Mouse (Mus musculus) liver, adult (tissue): ENCODE measurements around the gene Abcc9.

Source experiments
- GATA4 ChIP-seq: IDR thresholded peaks from 2 replicates; pipeline ENCODE4 v1.6.1; 2014; ENCODE audit warnings: mild to moderate bottlenecking, low read length; ENCODE audit not compliant: insufficient replicate concordance

Gene Abcc9

DNA sequence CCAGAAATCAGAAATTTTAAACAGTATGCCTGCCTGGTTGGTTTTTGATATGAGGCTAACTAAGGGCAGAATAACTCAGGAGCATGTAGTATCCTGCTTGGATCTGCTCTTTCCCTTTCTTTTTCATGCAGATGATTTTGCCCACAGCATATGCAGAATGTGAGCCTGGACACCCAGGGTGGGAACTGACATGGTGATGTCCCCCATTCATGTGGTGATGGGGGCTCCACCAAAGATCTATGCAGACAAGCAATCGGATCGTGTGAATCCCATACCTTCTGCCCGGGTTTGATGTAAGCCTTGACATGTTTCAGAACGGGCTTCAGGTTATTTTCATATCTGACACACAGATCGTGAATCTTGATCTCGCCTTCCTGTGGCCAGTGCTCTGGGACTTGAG is 99.3 kb downstream of the Abcc9 start:
- no peak for TF ChIP-seq GATA4

GRCm38 (mm10) chr6:142578831-142579230 is 123.3 kb downstream of the Abcc9 start:
- TF ChIP-seq GATA4 = no peak

DNA sequence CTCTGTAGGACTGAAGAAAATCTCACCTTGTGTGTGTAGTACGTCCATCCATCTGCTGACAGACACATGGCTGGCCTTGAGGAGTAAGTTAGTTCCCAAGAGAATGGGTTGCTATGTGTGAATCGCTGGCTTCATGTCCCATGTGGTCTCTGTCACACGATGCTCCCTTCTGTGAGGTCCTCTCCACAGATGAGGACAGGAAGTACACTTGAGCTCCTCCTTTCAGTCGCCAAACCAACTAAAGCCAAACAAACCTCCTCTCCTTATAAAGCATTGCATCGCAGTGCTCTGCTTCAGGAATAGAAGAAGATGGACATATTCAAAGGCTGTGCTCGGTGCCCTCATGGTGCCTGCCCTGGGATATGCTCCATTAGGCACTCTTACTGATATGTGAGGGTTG is 124.3 kb downstream of the Abcc9 start:
- no peak for TF ChIP-seq GATA4

DNA sequence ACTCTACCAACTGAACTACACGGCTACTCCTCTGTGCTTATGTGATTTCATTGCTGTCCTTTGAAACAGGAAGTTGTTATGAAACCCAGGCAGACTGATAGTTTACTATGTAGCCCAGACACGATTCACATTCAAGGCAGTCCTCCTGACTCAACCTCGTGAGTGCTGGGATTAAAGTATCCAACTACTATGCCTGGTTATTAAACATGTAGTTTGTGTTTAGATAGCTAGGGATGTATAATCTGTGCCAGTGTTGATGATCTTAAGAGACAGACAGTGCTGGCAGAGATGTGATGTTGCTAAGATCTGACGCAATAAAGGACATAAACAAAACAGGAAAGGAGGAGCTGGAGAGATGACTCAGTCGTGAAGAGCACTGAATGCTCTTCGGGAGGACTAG is 129.2 kb downstream of the Abcc9 start:
- TF ChIP-seq GATA4 = no peak

DNA sequence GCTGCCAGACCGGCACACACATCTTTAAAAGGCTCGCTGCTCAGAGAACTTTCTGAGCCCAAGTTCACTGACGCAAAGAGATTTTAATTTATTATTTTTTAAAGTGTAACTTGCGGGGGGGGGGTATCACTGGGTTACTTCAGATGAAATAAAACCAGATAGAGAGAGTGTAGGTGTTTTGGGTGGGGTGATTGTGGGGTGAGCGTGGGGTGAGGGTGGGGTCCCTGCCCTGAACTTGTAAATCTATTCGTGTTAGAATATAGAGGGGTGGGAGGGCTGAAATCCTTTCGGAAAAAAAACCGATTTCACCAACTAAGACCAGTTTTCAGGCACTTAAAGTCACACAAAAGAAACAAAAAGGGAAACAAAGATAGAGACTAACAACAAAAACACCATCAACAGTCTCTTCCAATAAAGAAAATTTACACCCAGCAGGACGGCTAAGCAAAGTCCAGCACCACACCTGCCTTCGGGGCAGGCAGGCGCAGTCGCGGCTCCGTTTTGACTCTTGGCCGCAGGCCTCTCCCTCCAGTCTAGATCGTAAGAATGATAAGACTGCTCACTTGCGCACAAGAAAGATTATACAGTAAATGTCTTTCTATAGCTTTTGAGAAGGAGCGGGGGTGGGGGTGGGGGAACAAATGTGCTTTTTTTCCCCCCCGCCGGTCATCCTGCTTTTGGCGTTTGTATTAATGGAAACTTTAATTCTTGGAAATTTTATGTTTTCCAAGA is 130.3 kb downstream of the Abcc9 start:
- TF ChIP-seq GATA4 = peak; percentile 28; the same call in 1 of the 2 replicates

- no peak for TF ChIP-seq GATA4
These were observed 131.0 kb downstream of the Abcc9 start, which contains the start of gene Kcnj8 for GRCm38 (mm10) chr6:142571055-142571618. Kcnj8 (minus strand) TSS chr6:142571614.

- no peak for TF ChIP-seq GATA4
These were observed 131.9 kb downstream of the Abcc9 start for GRCm38 (mm10) chr6:142570046-142570770.

- TF ChIP-seq GATA4 = no peak
These were observed 133.3 kb downstream of the Abcc9 start for GRCm38 (mm10) chr6:142568713-142569357.

DNA sequence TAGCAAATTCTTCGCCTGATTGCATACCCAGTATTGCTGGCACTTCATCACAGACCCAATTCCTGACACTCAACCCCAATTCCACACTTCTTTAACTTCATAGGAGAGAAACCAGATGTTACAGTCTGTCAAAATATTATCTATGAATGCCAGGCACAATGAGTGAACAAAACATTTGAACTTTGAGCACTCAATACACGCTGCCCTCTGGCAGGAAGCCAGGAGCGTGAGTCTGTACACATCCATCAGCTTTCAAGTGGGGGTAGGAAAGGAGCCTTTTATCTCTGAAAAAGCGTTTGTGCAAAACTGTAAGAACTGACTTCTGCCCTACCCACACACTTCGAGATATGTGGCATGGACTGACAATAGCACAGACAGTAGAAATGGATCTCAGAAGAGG is 134.7 kb downstream of the Abcc9 start:
- no peak for TF ChIP-seq GATA4

- no peak for TF ChIP-seq GATA4
These were observed 137.4 kb downstream of the Abcc9 start for GRCm38 (mm10) chr6:142564746-142565145.

- no peak for TF ChIP-seq GATA4
These were observed 141.0 kb downstream of the Abcc9 start for GRCm38 (mm10) chr6:142561151-142561550.

- no peak for TF ChIP-seq GATA4
These were observed 143.1 kb downstream of the Abcc9 start for GRCm38 (mm10) chr6:142558772-142559679.

GRCm38 (mm10) chr6:142558076-142558475 is 144.0 kb downstream of the Abcc9 start:
- TF ChIP-seq GATA4 = no peak

GRCm38 (mm10) chr6:142555988-142556387 is 146.1 kb downstream of the Abcc9 start:
- no peak for TF ChIP-seq GATA4

DNA sequence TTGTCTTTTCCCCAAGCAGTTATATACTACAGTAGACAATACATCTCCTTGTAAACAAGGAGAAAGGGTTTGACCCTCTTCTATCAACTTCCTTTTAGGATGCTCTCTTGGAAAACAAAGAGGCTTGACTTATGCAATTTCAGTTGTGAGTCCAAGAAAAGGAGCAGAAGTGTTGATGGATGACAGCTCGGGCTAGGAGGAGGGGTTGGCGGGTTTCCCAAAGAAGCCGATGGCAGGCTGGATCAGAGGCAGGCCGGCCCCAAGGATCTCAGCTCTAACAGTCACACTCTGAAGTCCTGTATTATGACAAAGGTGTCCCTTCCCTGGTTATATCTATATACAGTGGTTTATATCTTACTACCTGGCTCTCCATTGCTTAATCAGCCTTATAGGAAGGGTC is 150.6 kb downstream of the Abcc9 start:
- no peak for TF ChIP-seq GATA4
